ENCODE assay signal across 11 mouse cellular contexts in genomic region chr5:34534776-34535581, GRCm38 (mm10). TPM values are rescaled to one million over a fixed set of nuclear protein-coding genes. Genes with fewer than 3 reads are reported as not detected.
DNase-seq lines count a peak whose midpoint lies in the region.
"Had no signal": no experiment of that assay in that cellular context is flagged by ENCODE, and none has a peak within 500 bp of the region (broad histone marks: within the 10 kb centered on the region; RNA-seq: fewer than 3 reads in every experiment).

No protein-coding gene starts in this region.

- no peaks in the 10 kb centered on the region; the same call in 1 of the 2 replicates for H3K36me3 ChIP-seq in macrophage (ENCODE audit: inconsistent target)
- H3K36me3 ChIP-seq: lung, embryonic 15.5 days had no signal

- peaks cover 84% of the 10 kb centered on the region for H3K79me2 ChIP-seq in macrophage (ENCODE audit: inconsistent target)

- DNase-seq in left cerebral cortex, postnatal 4 days = peak; percentile 55
- DNase-seq in left cerebral cortex, postnatal 36 days (ENCODE audit: low spot score in 2 of 2) = no peak
- peak; percentile 52 for DNase-seq in MN1 (ENCODE audit: low spot score)
- DNase-seq in adrenal gland, adult 18-20 months (ENCODE audit: low spot score in 2 of 2) = peak; percentile 58 to 74
- DNase-seq in right cerebral cortex, adult 18-20 months = no peak
- no peak for DNase-seq in urinary bladder, postnatal 36 days (ENCODE audit: low spot score in 2 of 2)
- DNase-seq: kidney, adult 18-20 months; right cerebral cortex, postnatal 25 days; thymus, postnatal 14 days had no signal

- intact Hi-C loops in left cerebral cortex, postnatal 4 days (cut with DNase I) = no loop called here
- intact Hi-C loops in left cerebral cortex, postnatal 36 days (cut with DNase I) = no loop called here

- 23% methylated on average over 4 of the region's 5 CpGs for WGBS in macrophage (ENCODE audit: missing documents)

- H3K27ac ChIP-seq in macrophage = peak overlapping the region; percentile 100
- H3K27ac ChIP-seq: lung, embryonic 15.5 days had no signal

- H3K4me3 ChIP-seq in macrophage (ENCODE audit: inconsistent target) = no peak overlapping the region
- H3K4me3 ChIP-seq: lung, embryonic 15.5 days had no signal

RNA-seq across cellular contexts. Expression of gene Sh3bp2, which starts 9.3 kb away (rescaled TPM):
- 10 to 100 TPM; 28.9 to 29.7 TPM for total RNA-seq in left cerebral cortex, postnatal 4 days (2021)
- 1 to 10 TPM; 2.6 to 3.7 TPM for total RNA-seq in left cerebral cortex, postnatal 36 days (2021)
- total RNA-seq in adrenal gland, adult 18-20 months (2021) = 10 to 100 TPM; 16.9 to 20.9 TPM
- total RNA-seq in macrophage (2018; cell fraction: chromatin; rRNA removed) = 100 to 1,000 TPM; 175 to 607 (median 366) TPM
- total RNA-seq in macrophage (2018; cell fraction: cytosol; rRNA removed) = 100 to 1,000 TPM in 18 of 26 experiments, 10 to 100 TPM in 8; 68.6 to 194 (median 120) TPM
- total RNA-seq in macrophage (2018; cell fraction: nucleus; rRNA removed) = 100 to 1,000 TPM; 130 to 352 (median 231) TPM
- 112 to 135 TPM (median 116 TPM) in 3 replicates for polyA plus RNA-seq in macrophage (2018)

RNA-seq across cellular contexts. Expression of gene Tnip2, which starts 21.2 kb away (rescaled TPM):
- total RNA-seq in left cerebral cortex, postnatal 4 days (2021) = 10 to 100 TPM; 11.4 to 12.5 TPM
- total RNA-seq in left cerebral cortex, postnatal 36 days (2021) = 10 to 100 TPM; 12.7 to 20.4 TPM
- total RNA-seq in adrenal gland, adult 18-20 months (2021) = 10 to 100 TPM; 14.9 to 18.3 TPM
- 100 to 1,000 TPM; 108 to 396 (median 174) TPM for total RNA-seq in macrophage (2018; cell fraction: chromatin; rRNA removed)
- 10 to 100 TPM; 16.4 to 32.3 (median 19.7) TPM for total RNA-seq in macrophage (2018; cell fraction: cytosol; rRNA removed)
- 100 to 1,000 TPM in 14 of 26 experiments, 10 to 100 TPM in 12; 60.1 to 370 (median 104) TPM for total RNA-seq in macrophage (2018; cell fraction: nucleus; rRNA removed)
- 20.0 to 28.2 TPM (median 24.5 TPM) in 3 replicates for polyA plus RNA-seq in macrophage (2018)

RNA-seq across cellular contexts. Expression of gene Add1, which starts 38.5 kb away (rescaled TPM):
- 100 to 1,000 TPM; 307 to 320 TPM for total RNA-seq in left cerebral cortex, postnatal 4 days (2021)
- total RNA-seq in left cerebral cortex, postnatal 36 days (2021) = 100 to 1,000 TPM; 434 to 436 TPM
- total RNA-seq in adrenal gland, adult 18-20 months (2021) = 100 to 1,000 TPM; 127 to 136 TPM
- total RNA-seq in macrophage (2018; cell fraction: chromatin; rRNA removed) = 100 to 1,000 TPM; 113 to 315 (median 212) TPM
- total RNA-seq in macrophage (2018; cell fraction: cytosol; rRNA removed) = 100 to 1,000 TPM in 22 of 26 experiments, 10 to 100 TPM in 4; 93.8 to 151 (median 117) TPM
- total RNA-seq in macrophage (2018; cell fraction: nucleus; rRNA removed) = 100 to 1,000 TPM in 25 of 26 experiments, 10 to 100 TPM in 1; 98.1 to 214 (median 158) TPM
- polyA plus RNA-seq in macrophage (2018) = 107 to 147 TPM (median 116 TPM) in 3 replicates

Comparison
In these comparisons a context has a peak if more than half of its experiments do, and no peak if none do; other contexts are left out.
1. DNase-seq: peak in left cerebral cortex, postnatal 4 days (single experiment), MN1 (single experiment) and adrenal gland, adult 18-20 months (2 of 2); none in left cerebral cortex, postnatal 36 days (0 of 2), right cerebral cortex, adult 18-20 months (single experiment) and urinary bladder, postnatal 36 days (0 of 2).